Mouse (Mus musculus): Measurements from ENCODE around the gene 4931422A03Rik. TPM values are rescaled to one million over a fixed set of nuclear protein-coding genes. Genes with fewer than 3 reads are reported as not detected.

4931422A03Rik gene
- polyA plus RNA-seq (2014; fragmentation: Illumina TruSeq; extraction: RNeasy Lipid Tissue Mini Kit (QIAGEN cat#74804); ENCODE audit: low read depth, low replicate concordance): 11.6 TPM

DNA sequence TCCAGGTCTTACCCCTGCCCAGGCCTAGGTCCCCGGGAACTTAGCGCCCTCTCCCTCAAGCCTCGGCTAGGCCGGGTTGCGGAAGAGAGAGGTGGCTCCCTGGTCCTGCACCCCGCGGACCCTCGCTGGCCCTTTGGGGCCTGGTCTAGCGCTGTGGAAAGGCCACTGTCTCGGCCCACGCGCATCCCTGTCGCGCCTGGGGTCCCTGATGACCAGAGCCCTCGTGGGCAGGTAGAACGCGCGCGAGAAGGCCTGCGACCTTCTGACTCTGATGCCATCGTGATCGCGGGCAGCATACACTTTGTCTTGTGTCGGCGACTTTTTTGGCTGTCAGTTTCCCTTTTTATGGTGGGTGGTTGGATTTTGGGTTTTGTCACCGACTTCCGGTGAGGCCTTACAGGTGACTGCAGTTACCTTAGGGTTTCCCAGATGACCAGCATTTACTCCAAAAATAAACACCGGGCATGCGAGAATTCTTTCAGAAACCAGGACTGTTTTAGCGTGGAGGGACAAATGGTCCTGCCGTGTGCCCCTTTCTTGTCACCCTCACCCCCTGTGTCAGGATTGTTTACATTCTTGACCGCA, at the start of gene 4931422A03Rik:
4931422A03Rik (minus strand) TSS at position 223 of the 585 bp plus-strand sequence.

GRCm38 (mm10) chr2:104069704-104070185, 41.6 kb upstream of the 4931422A03Rik start, which contains the start of gene Cd59b:
Cd59b (plus strand) TSS chr2:104069849.

DNA sequence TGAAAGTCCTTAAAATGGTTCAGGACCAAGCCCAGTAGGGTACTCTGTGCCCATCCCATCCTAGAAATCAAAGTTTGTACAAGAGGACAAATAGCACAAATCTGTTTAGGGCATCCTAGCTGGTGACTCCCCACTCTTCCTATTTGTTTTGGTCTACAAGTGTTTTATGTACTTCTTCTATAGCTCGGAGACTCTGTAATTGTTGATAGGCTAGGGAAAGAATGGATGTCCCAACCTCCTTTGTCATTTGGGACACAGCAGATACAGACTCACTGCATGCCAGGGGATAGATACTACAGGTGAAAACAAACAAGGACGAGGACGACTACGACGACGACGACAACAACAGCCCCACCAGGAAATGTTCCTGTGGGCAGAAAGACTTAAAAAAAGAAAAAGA, 40.3 kb upstream of the 4931422A03Rik start, which contains the start of gene Gm10799:
Gm10799 (minus strand) TSS at position 101 of the 400 bp plus-strand sequence.

DNA sequence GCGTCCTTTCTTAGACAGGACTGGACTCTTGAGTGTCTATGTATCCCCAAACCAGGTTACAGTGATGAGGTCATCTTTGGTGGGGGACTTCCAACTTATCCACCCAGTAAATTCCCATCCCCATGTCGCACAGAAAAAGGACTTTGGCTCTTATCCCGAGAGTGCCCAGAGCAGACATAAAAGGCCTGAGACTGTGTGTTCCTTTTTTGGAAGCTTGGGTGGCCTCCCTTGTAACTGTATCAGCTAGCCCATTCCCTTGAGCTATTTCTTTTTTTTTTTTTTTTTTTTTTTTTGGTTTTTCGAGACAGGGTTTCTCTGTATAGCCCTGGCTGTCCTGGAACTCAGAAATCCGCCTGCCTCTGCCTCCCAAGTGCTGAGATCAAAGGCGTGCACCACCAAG, 37.4 kb upstream of the 4931422A03Rik start, which contains the start of gene Gm10912:
Gm10912 (plus strand) TSS at position 301 of the 400 bp plus-strand sequence.

GRCm38 (mm10) chr2:104027458-104028138, 563 bp downstream of the 4931422A03Rik start, which contains the start of gene Fbxo3:
Fbxo3 (plus strand) TSS chr2:104027721.

GRCm38 (mm10) chr2:103957649-103958546, 70.3 kb downstream of the 4931422A03Rik start, which contains the start of gene Lmo2:
Lmo2 (plus strand) TSS chr2:103957986.

Other genes with a start within 250 kb of the 4931422A03Rik start
- gene Caprin1, start 230.7 kb downstream of the 4931422A03Rik start, polyA plus RNA-seq (2014; fragmentation: Illumina TruSeq; extraction: RNeasy Lipid Tissue Mini Kit (QIAGEN cat#74804); ENCODE audit: low read depth, low replicate concordance): 541 TPM
- 5.4 TPM for gene Lmo2, start 70.4 kb downstream of the 4931422A03Rik start, polyA plus RNA-seq (2014; fragmentation: Illumina TruSeq; extraction: RNeasy Lipid Tissue Mini Kit (QIAGEN cat#74804); ENCODE audit: low read depth, low replicate concordance)
- 97.1 TPM for gene Fbxo3, start 640 bp downstream of the 4931422A03Rik start, polyA plus RNA-seq (2014; fragmentation: Illumina TruSeq; extraction: RNeasy Lipid Tissue Mini Kit (QIAGEN cat#74804); ENCODE audit: low read depth, low replicate concordance)
- gene Gm10912, start 37.5 kb upstream of the 4931422A03Rik start, polyA plus RNA-seq (2014; fragmentation: Illumina TruSeq; extraction: RNeasy Lipid Tissue Mini Kit (QIAGEN cat#74804); ENCODE audit: low read depth, low replicate concordance): 0.20 TPM
- gene Gm10799, start 40.2 kb upstream of the 4931422A03Rik start, polyA plus RNA-seq (2014; fragmentation: Illumina TruSeq; extraction: RNeasy Lipid Tissue Mini Kit (QIAGEN cat#74804); ENCODE audit: low read depth, low replicate concordance): not detected
- gene Cd59b, start 41.5 kb upstream of the 4931422A03Rik start, polyA plus RNA-seq (2014; fragmentation: Illumina TruSeq; extraction: RNeasy Lipid Tissue Mini Kit (QIAGEN cat#74804); ENCODE audit: low read depth, low replicate concordance): 46.2 TPM
- gene Cd59a, start 67.4 kb upstream of the 4931422A03Rik start, polyA plus RNA-seq (2014; fragmentation: Illumina TruSeq; extraction: RNeasy Lipid Tissue Mini Kit (QIAGEN cat#74804); ENCODE audit: low read depth, low replicate concordance): 36.0 TPM
- gene A930018P22Rik, start 94.4 kb upstream of the 4931422A03Rik start, polyA plus RNA-seq (2014; fragmentation: Illumina TruSeq; extraction: RNeasy Lipid Tissue Mini Kit (QIAGEN cat#74804); ENCODE audit: low read depth, low replicate concordance): 0.94 TPM

All from testis, adult 10 weeks (tissue).